Mouse (Mus musculus) CD4-positive, CD25-positive, alpha-beta regulatory T cell, adult 2 months (primary cell): ENCODE results near the gene Macrod2.

Source experiments
- DNase-seq: peaks from one replicate; pipeline ENCODE4 v3.0.0-alpha.2; 2012; ENCODE audit warnings: low read depth, low spot score

Gene Macrod2

GRCm38 (mm10) chr2:140570874-140571273, 175.8 kb downstream of the Macrod2 start:
- DNase-seq: no peak

GRCm38 (mm10) chr2:140592537-140593261, 197.6 kb downstream of the Macrod2 start:
- no peak for DNase-seq

GRCm38 (mm10) chr2:140596906-140597305, 201.8 kb downstream of the Macrod2 start:
- DNase-seq: no peak

GRCm38 (mm10) chr2:140615451-140615850, 220.3 kb downstream of the Macrod2 start:
- DNase-seq: no peak

GRCm38 (mm10) chr2:140621730-140622337, 226.7 kb downstream of the Macrod2 start:
- DNase-seq: no peak

- DNase-seq: no peak
These were observed 258.4 kb downstream of the Macrod2 start for GRCm38 (mm10) chr2:140653481-140653880.

- no peak for DNase-seq
These were observed 258.9 kb downstream of the Macrod2 start for GRCm38 (mm10) chr2:140653978-140654377.

GRCm38 (mm10) chr2:140662673-140663072, 267.6 kb downstream of the Macrod2 start:
- no peak for DNase-seq

GRCm38 (mm10) chr2:140664381-140664780, 269.3 kb downstream of the Macrod2 start:
- DNase-seq: no peak

GRCm38 (mm10) chr2:140666846-140667245, 271.7 kb downstream of the Macrod2 start:
- DNase-seq: no peak

- DNase-seq: no peak
These were observed 272.3 kb downstream of the Macrod2 start for GRCm38 (mm10) chr2:140667261-140668047.

- DNase-seq: peak; percentile 2
These were observed 273.2 kb downstream of the Macrod2 start for GRCm38 (mm10) chr2:140668311-140668710.

GRCm38 (mm10) chr2:140669081-140669480, 274.0 kb downstream of the Macrod2 start:
- DNase-seq: no peak

- no peak for DNase-seq
These were observed 274.7 kb downstream of the Macrod2 start for GRCm38 (mm10) chr2:140669786-140670185.

- no peak for DNase-seq
These were observed 275.3 kb downstream of the Macrod2 start for GRCm38 (mm10) chr2:140670457-140670856.

GRCm38 (mm10) chr2:140670963-140671702, 276.0 kb downstream of the Macrod2 start, which contains the start of gene Flrt3:
Gene Flrt3, minus strand, starts transcription at chr2:140671469.
- DNase-seq: peak; percentile 31

GRCm38 (mm10) chr2:140673466-140673865, 278.4 kb downstream of the Macrod2 start:
- no peak for DNase-seq

GRCm38 (mm10) chr2:140676728-140677127, 281.6 kb downstream of the Macrod2 start:
- no peak for DNase-seq

GRCm38 (mm10) chr2:140690906-140691305, 295.8 kb downstream of the Macrod2 start:
- no peak for DNase-seq

GRCm38 (mm10) chr2:140691403-140691802, 296.3 kb downstream of the Macrod2 start:
- no peak for DNase-seq

- no peak for DNase-seq
These were observed 297.4 kb downstream of the Macrod2 start for GRCm38 (mm10) chr2:140692461-140692860.

GRCm38 (mm10) chr2:140693845-140694244, 298.7 kb downstream of the Macrod2 start:
- no peak for DNase-seq
